Mouse (Mus musculus) B cell, adult 2 months (primary cell): ENCODE data around the gene Cox20.
"Not testable (repeated sequence)": the region's sequence is repeated elsewhere in the genome, so short reads cannot be mapped to it uniquely, and the experiment has no call there.

ENCODE experiments used
- DNase-seq, 2 experiments: peaks; one replicate each; pipeline ENCODE4 v3.0.0; 2022

Cox20 gene

GRCm38 (mm10) chr1:178318389-178319184 lies at the start of gene Cox20:
Cox20 (plus strand) TSS chr1:178319130.
- DNase-seq: peak; percentile 98

- no peak for DNase-seq
Measured at GRCm38 (mm10) chr1:178270635-178271034, 48.3 kb upstream of the Cox20 start.

GRCm38 (mm10) chr1:178275174-178275730 lies 43.7 kb upstream of the Cox20 start:
- DNase-seq: no peak

- no peak for DNase-seq
Measured at GRCm38 (mm10) chr1:178275738-178276053, 43.2 kb upstream of the Cox20 start.

GRCm38 (mm10) chr1:178276054-178276911 lies 42.6 kb upstream of the Cox20 start:
- DNase-seq: peak; percentile 3 to 7

GRCm38 (mm10) chr1:178283314-178283713 lies 35.6 kb upstream of the Cox20 start:
- not testable (repeated sequence) for DNase-seq

- DNase-seq: no peak
Measured at GRCm38 (mm10) chr1:178283946-178284720, 34.8 kb upstream of the Cox20 start.

- no peak for DNase-seq
Measured at GRCm38 (mm10) chr1:178287601-178288176, 31.2 kb upstream of the Cox20 start.

GRCm38 (mm10) chr1:178291716-178292115 lies 27.2 kb upstream of the Cox20 start:
- DNase-seq: no peak

GRCm38 (mm10) chr1:178294051-178294450 lies 24.9 kb upstream of the Cox20 start:
- no peak for DNase-seq

- DNase-seq: not testable (repeated sequence)
Measured at GRCm38 (mm10) chr1:178301261-178301660, 17.7 kb upstream of the Cox20 start.

GRCm38 (mm10) chr1:178303425-178303824 lies 15.5 kb upstream of the Cox20 start:
- peak; percentile 84 to 87 for DNase-seq

GRCm38 (mm10) chr1:178309487-178309886 lies 9.4 kb upstream of the Cox20 start:
- no peak for DNase-seq

- DNase-seq: peak in 1 of 2 experiments; percentile 20
Measured at GRCm38 (mm10) chr1:178310128-178310527, 8.8 kb upstream of the Cox20 start.

- no peak for DNase-seq
Measured at GRCm38 (mm10) chr1:178313039-178313597, 5.8 kb upstream of the Cox20 start.

GRCm38 (mm10) chr1:178314236-178314635 lies 4.7 kb upstream of the Cox20 start:
- DNase-seq: no peak

GRCm38 (mm10) chr1:178317275-178318001 lies 1.5 kb upstream of the Cox20 start:
- no peak for DNase-seq

GRCm38 (mm10) chr1:178318002-178318388 lies 935 bp upstream of the Cox20 start:
- no peak for DNase-seq

GRCm38 (mm10) chr1:178319295-178320037 lies 536 bp downstream of the Cox20 start:
- peak in 1 of 2 experiments; percentile 54 for DNase-seq

- no peak for DNase-seq
Measured at GRCm38 (mm10) chr1:178320038-178320722, 1.2 kb downstream of the Cox20 start.
